Mouse (Mus musculus) small intestine, adult 2 months (tissue): ENCODE measurements at regions not wholly inside any gene's neighbourhood (a gene's known extent, or its start where the extent isn't known, plus 50 kb on each side); places are given as distances from the start of the nearest gene placed in this dataset.

Source experiments
- H3K27ac ChIP-seq: fragments of 200-500 bp; 2 replicates; pipeline ENCODE4 v1.5.1; 2012; ENCODE audit warnings: low read depth, low read length, control low read depth, inconsistent platforms; ENCODE audit not compliant: insufficient read depth
- H3K27me3 ChIP-seq: fragments of 200-500 bp; 2 replicates; pipeline ENCODE4 v1.6.1; 2012; ENCODE audit warnings: mild to moderate bottlenecking, moderate library complexity, low read length, inconsistent platforms; ENCODE audit not compliant: control insufficient read depth, insufficient read depth
- H3K36me3 ChIP-seq: fragments of 200-500 bp; 2 replicates; pipeline ENCODE4 v1.6.1; 2012; ENCODE audit warnings: mild to moderate bottlenecking, low read length, control low read depth, inconsistent platforms; ENCODE audit not compliant: control insufficient read depth, insufficient read depth
- H3K4me1 ChIP-seq: fragments of 200-500 bp; 2 replicates; pipeline ENCODE4 v1.6.1; 2012; ENCODE audit warnings: low read length, inconsistent platforms, mixed read lengths; ENCODE audit not compliant: control insufficient read depth, insufficient read depth, insufficient read length
- H3K4me3 ChIP-seq: fragments of 200-500 bp; 2 replicates; pipeline ENCODE4 v1.5.1; 2012; ENCODE audit warnings: low read depth, mild to moderate bottlenecking, control low read depth, inconsistent platforms, low read length, moderate library complexity
- CTCF ChIP-seq: fragments of 200-500 bp; IDR thresholded peaks from 2 replicates; pipeline ENCODE4 v1.5.1; 2012; ENCODE audit warnings: low read depth, mild to moderate bottlenecking, control low read depth, inconsistent platforms, low read length, moderate library complexity, mixed read lengths; ENCODE audit not compliant: insufficient replicate concordance, insufficient read length; ENCODE audit errors: extremely low read depth
- POLR2A ChIP-seq: fragments of 200-500 bp; IDR thresholded peaks from 2 replicates; pipeline ENCODE4 v1.6.1; 2012; ENCODE audit warnings: low read depth, mild to moderate bottlenecking, control low read depth, inconsistent platforms, low read length, moderate library complexity
- WGBS: fragments of 180-500 bp; shearing (Covaris S2); methylation state at CpG from one replicate; pipeline ENCODE4 v1.1.7; 2018; 5-methylcytosine and 5-hydroxymethylcytosine counted together

GRCm38 (mm10) chr4:55941423-55941822 is 409.2 kb upstream of the Klf4 start:
- no peak for TF ChIP-seq POLR2A
- TF ChIP-seq CTCF: no peak
- Histone ChIP-seq H3K4me3 (no peak overlapping the region), H3K27me3 (no peaks in the 10 kb centered on the region), H3K4me1 (no peaks in the 10 kb centered on the region), H3K27ac (no peak overlapping the region), H3K36me3 (no peaks in the 10 kb centered on the region)
- WGBS: 16% methylated on average over 1 of the region's 1 CpGs

- no peak overlapping the region for H3K27ac ChIP-seq
These were observed 406.1 kb upstream of the Klf4 start for GRCm38 (mm10) chr4:55938383-55938782.

GRCm38 (mm10) chr4:55937833-55938232 is 405.6 kb upstream of the Klf4 start:
- Histone ChIP-seq H3K27ac (no peak overlapping the region), H3K4me3 (no peak overlapping the region), H3K36me3 (no peaks in the 10 kb centered on the region), H3K27me3 (no peaks in the 10 kb centered on the region), H3K4me1 (no peaks in the 10 kb centered on the region)
- TF ChIP-seq POLR2A: no peak
- TF ChIP-seq CTCF: no peak
- 59% methylated on average over 1 of the region's 1 CpGs for WGBS

More at GRCm38 (mm10) chr4:55938383-55938782, 406.1 kb upstream of the Klf4 start:
- Histone ChIP-seq H3K36me3 (no peaks in the 10 kb centered on the region), H3K27me3 (no peaks in the 10 kb centered on the region), H3K4me3 (no peak overlapping the region), H3K4me1 (no peaks in the 10 kb centered on the region)
- TF ChIP-seq POLR2A: no peak
- no peak for TF ChIP-seq CTCF
- WGBS: 19% methylated on average over 4 of the region's 4 CpGs

- WGBS: 41% methylated on average over 11 of the region's 11 CpGs
- Histone ChIP-seq H3K27ac (no peak overlapping the region), H3K4me1 (no peaks in the 10 kb centered on the region), H3K27me3 (no peaks in the 10 kb centered on the region), H3K36me3 (no peaks in the 10 kb centered on the region), H3K4me3 (no peak overlapping the region)
- TF ChIP-seq CTCF: no peak
- no peak for TF ChIP-seq POLR2A
These were observed 397.0 kb upstream of the Klf4 start for GRCm38 (mm10) chr4:55929141-55929782.

GRCm38 (mm10) chr4:55928670-55929069 is 396.4 kb upstream of the Klf4 start:
- 83% methylated on average over 11 of the region's 11 CpGs for WGBS
- H3K27ac ChIP-seq: no peak overlapping the region
- no peaks in the 10 kb centered on the region for H3K36me3 ChIP-seq
- H3K4me3 ChIP-seq: no peak overlapping the region
- H3K4me1 ChIP-seq: no peaks in the 10 kb centered on the region
- TF ChIP-seq POLR2A (no peak), CTCF (no peak)
- no peaks in the 10 kb centered on the region for H3K27me3 ChIP-seq

- Histone ChIP-seq H3K27ac (no peak overlapping the region), H3K4me3 (no peak overlapping the region), H3K4me1 (no peaks in the 10 kb centered on the region), H3K27me3 (no peaks in the 10 kb centered on the region), H3K36me3 (no peaks in the 10 kb centered on the region)
- WGBS: 84% methylated on average over 6 of the region's 6 CpGs
- no peak for TF ChIP-seq CTCF
- TF ChIP-seq POLR2A: no peak
These were observed 395.9 kb upstream of the Klf4 start for GRCm38 (mm10) chr4:55928196-55928595.

GRCm38 (mm10) chr4:55927391-55927790 is 395.1 kb upstream of the Klf4 start:
- no peak overlapping the region for H3K4me3 ChIP-seq
- no peaks in the 10 kb centered on the region for H3K4me1 ChIP-seq
- 52% methylated on average over 4 of the region's 4 CpGs for WGBS
- TF ChIP-seq CTCF: no peak
- no peaks in the 10 kb centered on the region for H3K36me3 ChIP-seq
- no peak overlapping the region for H3K27ac ChIP-seq
- no peaks in the 10 kb centered on the region for H3K27me3 ChIP-seq

- Histone ChIP-seq H3K27ac (no peak overlapping the region), H3K36me3 (no peaks in the 10 kb centered on the region), H3K4me3 (no peak overlapping the region), H3K27me3 (no peaks in the 10 kb centered on the region), H3K4me1 (no peaks in the 10 kb centered on the region)
- 83% methylated on average over 3 of the region's 3 CpGs for WGBS
- TF ChIP-seq CTCF (no peak), POLR2A (no peak)
These were observed 392.7 kb upstream of the Klf4 start for GRCm38 (mm10) chr4:55924974-55925373.
